Mouse (Mus musculus) kidney, embryonic 14.5 days (tissue): ENCODE data around the gene Prkcz. TPM values are rescaled to one million over a fixed set of nuclear protein-coding genes. Genes with fewer than 3 reads are reported as not detected.

ENCODE experiments used
- ATAC-seq: fragments of 200-750 bp; cut with Nextera tagmentation; 2 replicates; pipeline ENCODE4 v1.8.0; 2017; ENCODE audit warnings: moderate number of reproducible peaks, mild to moderate bottlenecking, moderate TSS enrichment, moderate library complexity; ENCODE audit not compliant: low FRiP score, low TSS enrichment
- H3K27ac ChIP-seq: fragments of 300-500 bp; sonication (generic); 2 replicates; pipeline ENCODE4 v1.5.1; 2014; ENCODE audit warnings: low read depth, mild to moderate bottlenecking, low read length, moderate library complexity, mixed read lengths
- H3K27me3 ChIP-seq: fragments of 300-500 bp; sonication (generic); 2 replicates; pipeline ENCODE4 v1.6.1; 2014; ENCODE audit warnings: mild to moderate bottlenecking, low read length; ENCODE audit not compliant: control insufficient read depth, insufficient read depth
- H3K36me3 ChIP-seq: fragments of 300-500 bp; sonication (generic); 2 replicates; pipeline ENCODE4 v1.6.1; 2014; ENCODE audit warnings: low read length, mixed read lengths; ENCODE audit not compliant: control insufficient read depth, insufficient read depth
- H3K4me1 ChIP-seq: fragments of 300-500 bp; sonication (generic); 2 replicates; pipeline ENCODE4 v1.6.1; 2014; ENCODE audit warnings: low read length, mixed read lengths; ENCODE audit not compliant: control insufficient read depth, insufficient read depth
- H3K4me2 ChIP-seq: fragments of 300-500 bp; sonication (generic); replicated peaks from 2 replicates; pipeline ENCODE4 v1.6.1; 2014; ENCODE audit warnings: low read depth, mild to moderate bottlenecking, low read length
- H3K4me3 ChIP-seq: fragments of 300-500 bp; sonication (generic); 2 replicates; pipeline ENCODE4 v1.5.1; 2014; ENCODE audit warnings: mild to moderate bottlenecking, low read length
- H3K9ac ChIP-seq: fragments of 300-500 bp; sonication (generic); 2 replicates; pipeline ENCODE4 v1.6.1; 2014; ENCODE audit warnings: low read depth, mild to moderate bottlenecking, low read length, moderate library complexity
- H3K9me3 ChIP-seq: fragments of 300-500 bp; sonication (generic); 2 replicates; pipeline ENCODE4 v1.6.1; 2016; ENCODE audit warnings: low read length; ENCODE audit not compliant: control insufficient read depth
- WGBS: fragments of 180-500 bp; shearing (Covaris S2); extraction: QIAGEN DNeasy Blood & Tissue Kit; methylation state at CpG from one replicate; pipeline ENCODE4 v1.1.7; 2014; 5-methylcytosine and 5-hydroxymethylcytosine counted together
- polyA plus RNA-seq: library from polyadenylated mRNA; unstranded; fragments of >200 nt; fragmentation: Nextera tagmentation; extraction: Ambion mirVana; gene quantifications from 2 replicates; pipeline ENCODE4 v1.2.1, GENCODE M21; 2014

The Prkcz gene
- polyA plus RNA-seq, 1 experiment from 2014 or later: 10.2 TPM

- H3K9me3 ChIP-seq: no peaks in the 10 kb centered on the region
- no peaks in the 10 kb centered on the region for H3K36me3 ChIP-seq
- H3K27me3 ChIP-seq: no peaks in the 10 kb centered on the region
- H3K4me1 ChIP-seq: no peaks in the 10 kb centered on the region
- no peak overlapping the region for H3K27ac ChIP-seq
- H3K4me3 ChIP-seq: no peak overlapping the region
- no peak overlapping the region for H3K9ac ChIP-seq
- 61% methylated on average over 2 of the region's 2 CpGs for WGBS
- no peak for ATAC-seq
- H3K4me2 ChIP-seq: no peak overlapping the region
Measured at GRCm38 (mm10) chr4:155297057-155297456, 64.1 kb downstream of the Prkcz start.

- no peak overlapping the region for H3K27ac ChIP-seq
- no peak for ATAC-seq
- WGBS: 75% methylated on average over 4 of the region's 4 CpGs
Measured at GRCm38 (mm10) chr4:155295996-155296395, 65.2 kb downstream of the Prkcz start.

GRCm38 (mm10) chr4:155295026-155295590, 66.1 kb downstream of the Prkcz start:
- no peak for ATAC-seq
- no peak overlapping the region for H3K9ac ChIP-seq

More at GRCm38 (mm10) chr4:155295996-155296395, 65.2 kb downstream of the Prkcz start:
- Histone ChIP-seq H3K9me3 (no peaks in the 10 kb centered on the region), H3K4me2 (no peak overlapping the region), H3K9ac (no peak overlapping the region), H3K4me1 (no peaks in the 10 kb centered on the region), H3K4me3 (no peak overlapping the region), H3K36me3 (no peaks in the 10 kb centered on the region), H3K27me3 (no peaks in the 10 kb centered on the region)

GRCm38 (mm10) chr4:155294381-155294780, 66.8 kb downstream of the Prkcz start:
- H3K4me2 ChIP-seq: no peak overlapping the region
- H3K9me3 ChIP-seq: no peaks in the 10 kb centered on the region
- H3K27ac ChIP-seq: no peak overlapping the region
- WGBS: 89% methylated on average over 14 of the region's 14 CpGs
- H3K4me3 ChIP-seq: no peak overlapping the region
- no peak overlapping the region for H3K9ac ChIP-seq
- H3K36me3 ChIP-seq: no peaks in the 10 kb centered on the region
- no peaks in the 10 kb centered on the region for H3K4me1 ChIP-seq
- no peak for ATAC-seq
- no peaks in the 10 kb centered on the region for H3K27me3 ChIP-seq

More at GRCm38 (mm10) chr4:155295026-155295590, 66.1 kb downstream of the Prkcz start:
- Histone ChIP-seq H3K4me2 (no peak overlapping the region), H3K4me3 (no peak overlapping the region), H3K4me1 (no peaks in the 10 kb centered on the region), H3K27ac (no peak overlapping the region), H3K9me3 (no peaks in the 10 kb centered on the region), H3K27me3 (no peaks in the 10 kb centered on the region), H3K36me3 (no peaks in the 10 kb centered on the region)
- WGBS: 73% methylated on average over 10 of the region's 10 CpGs

- ATAC-seq: no peak
- no peak overlapping the region for H3K4me2 ChIP-seq
- H3K9me3 ChIP-seq: no peaks in the 10 kb centered on the region
- 88% methylated on average over 10 of the region's 10 CpGs for WGBS
- H3K9ac ChIP-seq: no peak overlapping the region
- H3K4me3 ChIP-seq: no peak overlapping the region
- H3K36me3 ChIP-seq: no peaks in the 10 kb centered on the region
- H3K27ac ChIP-seq: no peak overlapping the region
- H3K4me1 ChIP-seq: no peaks in the 10 kb centered on the region
- H3K27me3 ChIP-seq: no peaks in the 10 kb centered on the region
Measured at GRCm38 (mm10) chr4:155292863-155293262, 68.3 kb downstream of the Prkcz start.

GRCm38 (mm10) chr4:155290045-155290444, 71.1 kb downstream of the Prkcz start:
- H3K4me2 ChIP-seq: no peak overlapping the region
- H3K4me1 ChIP-seq: no peaks in the 10 kb centered on the region
- H3K9ac ChIP-seq: no peak overlapping the region
- no peak overlapping the region for H3K4me3 ChIP-seq
- ATAC-seq: no peak
- H3K9me3 ChIP-seq: no peaks in the 10 kb centered on the region
- no peak overlapping the region for H3K27ac ChIP-seq
- H3K36me3 ChIP-seq: no peaks in the 10 kb centered on the region
- H3K27me3 ChIP-seq: no peaks in the 10 kb centered on the region
- WGBS: 92% methylated on average over 7 of the region's 7 CpGs

GRCm38 (mm10) chr4:155288586-155288985, 72.6 kb downstream of the Prkcz start:
- H3K27me3 ChIP-seq: no peaks in the 10 kb centered on the region
- no peak for ATAC-seq
- H3K4me3 ChIP-seq: no peak overlapping the region
- H3K9ac ChIP-seq: no peak overlapping the region
- peaks cover 2% of the 10 kb centered on the region for H3K4me1 ChIP-seq
- WGBS: 75% methylated on average over 1 of the region's 1 CpGs
- no peaks in the 10 kb centered on the region for H3K36me3 ChIP-seq
- no peak overlapping the region for H3K27ac ChIP-seq
- H3K4me2 ChIP-seq: no peak overlapping the region
- no peaks in the 10 kb centered on the region for H3K9me3 ChIP-seq

GRCm38 (mm10) chr4:155287713-155288112, 73.4 kb downstream of the Prkcz start:
- no peak for ATAC-seq
- peaks cover 11% of the 10 kb centered on the region for H3K4me1 ChIP-seq
- H3K27ac ChIP-seq: no peak overlapping the region
- no peaks in the 10 kb centered on the region for H3K27me3 ChIP-seq
- H3K9ac ChIP-seq: no peak overlapping the region
- no peak overlapping the region for H3K4me3 ChIP-seq
- H3K36me3 ChIP-seq: no peaks in the 10 kb centered on the region
- H3K9me3 ChIP-seq: no peaks in the 10 kb centered on the region
- WGBS: 85% methylated on average over 11 of the region's 11 CpGs
- H3K4me2 ChIP-seq: no peak overlapping the region

GRCm38 (mm10) chr4:155286090-155286489, 75.1 kb downstream of the Prkcz start:
- Histone ChIP-seq H3K9me3 (no peaks in the 10 kb centered on the region), H3K4me3 (no peak overlapping the region), H3K9ac (no peak overlapping the region), H3K4me2 (no peak overlapping the region), H3K36me3 (no peaks in the 10 kb centered on the region), H3K27me3 (no peaks in the 10 kb centered on the region), H3K4me1 (peaks cover 26% of the 10 kb centered on the region), H3K27ac (no peak overlapping the region)
- 95% methylated on average over 4 of the region's 4 CpGs for WGBS
- ATAC-seq: no peak
